Mouse (Mus musculus) hindbrain, embryonic 14.5 days (tissue): Measurements from ENCODE around the gene Pradc1. TPM values are rescaled to one million over a fixed set of nuclear protein-coding genes. Genes with fewer than 3 reads are reported as not detected.

Source experiments
- ATAC-seq: fragments of 200-750 bp; cut with Nextera tagmentation; 2 replicates; pipeline ENCODE4 v1.8.0; 2017; ENCODE audit warnings: moderate number of reproducible peaks, mild to moderate bottlenecking, moderate TSS enrichment, moderate library complexity; ENCODE audit not compliant: low FRiP score
- DNase-seq: peaks from one replicate; pipeline ENCODE4 v3.0.0-alpha.2; 2015; ENCODE audit warnings: low spot score
- H3K27ac ChIP-seq: fragments of 300-500 bp; sonication (generic); 2 replicates; pipeline ENCODE4 v1.5.1; 2014; ENCODE audit warnings: mild to moderate bottlenecking, moderate library complexity
- H3K27me3 ChIP-seq: fragments of 300-500 bp; sonication (generic); 2 replicates; pipeline ENCODE4 v1.6.1; 2014; ENCODE audit warnings: mild to moderate bottlenecking, low read length, mixed read lengths; ENCODE audit not compliant: control insufficient read depth, insufficient read depth
- H3K36me3 ChIP-seq: fragments of 300-500 bp; sonication (generic); replicated peaks from 2 replicates; pipeline ENCODE4 v1.6.1; 2014; ENCODE audit not compliant: control insufficient read depth, insufficient read depth
- H3K4me1 ChIP-seq: fragments of 300-500 bp; sonication (generic); replicated peaks from 2 replicates; pipeline ENCODE4 v1.6.1; 2014; ENCODE audit warnings: antibody characterized with exemption, low read length, mixed read lengths; ENCODE audit not compliant: control insufficient read depth, insufficient read depth
- H3K4me2 ChIP-seq: fragments of 300-500 bp; sonication (generic); replicated peaks from 2 replicates; pipeline ENCODE4 v1.6.1; 2014; ENCODE audit warnings: mild to moderate bottlenecking, moderate library complexity
- H3K4me3 ChIP-seq: fragments of 300-500 bp; sonication (generic); replicated peaks from 2 replicates; pipeline ENCODE4 v1.5.1; 2014; ENCODE audit warnings: mild to moderate bottlenecking, low read length
- H3K9ac ChIP-seq: fragments of 300-500 bp; sonication (generic); 2 replicates; pipeline ENCODE4 v1.6.1; 2014
- H3K9me3 ChIP-seq: fragments of 300-500 bp; sonication (generic); 2 replicates; pipeline ENCODE4 v1.6.1; 2016; ENCODE audit warnings: low read length; ENCODE audit not compliant: control insufficient read depth
- WGBS: fragments of 180-500 bp; shearing (Covaris S2); extraction: QIAGEN DNeasy Blood & Tissue Kit; methylation state at CpG from one replicate; pipeline ENCODE4 v1.1.7; 2014; 5-methylcytosine and 5-hydroxymethylcytosine counted together
- polyA plus RNA-seq: library from polyadenylated mRNA; unstranded; fragments of >200 nt; fragmentation: Nextera tagmentation; extraction: Ambion mirVana; gene quantifications from 2 replicates; pipeline ENCODE4 v1.2.1, GENCODE M21; 2014

Pradc1 gene
- polyA plus RNA-seq, 1 experiment from 2014 or later = 18.0 TPM

GRCm38 (mm10) chr6:85415829-85416228 is 35.9 kb downstream of the Pradc1 start:
- Histone ChIP-seq H3K4me1 (no peaks in the 10 kb centered on the region), H3K4me3 (no peak overlapping the region), H3K27me3 (no peaks in the 10 kb centered on the region), H3K4me2 (no peak overlapping the region), H3K9me3 (no peaks in the 10 kb centered on the region), H3K36me3 (no peaks in the 10 kb centered on the region), H3K9ac (no peak overlapping the region), H3K27ac (no peak overlapping the region)
- WGBS = 62% methylated on average over 3 of the region's 3 CpGs
- ATAC-seq (no peak), DNase-seq (no peak)

- H3K4me2 ChIP-seq = no peak overlapping the region
- H3K27ac ChIP-seq = no peak overlapping the region
- no peaks in the 10 kb centered on the region for H3K9me3 ChIP-seq
- no peak overlapping the region for H3K4me3 ChIP-seq
- H3K27me3 ChIP-seq = peaks cover 34% of the 10 kb centered on the region
- H3K36me3 ChIP-seq = no peaks in the 10 kb centered on the region
- H3K4me1 ChIP-seq = peaks cover 5% of the 10 kb centered on the region; the same call in 1 of the 2 replicates
- no peak overlapping the region for H3K9ac ChIP-seq
- DNase-seq (peak; percentile 82), ATAC-seq (peak; percentile 84; the same call in 1 of the 2 replicates)
- 12% methylated on average over 13 of the region's 13 CpGs for WGBS
Observed at GRCm38 (mm10) chr6:85410771-85411273, 40.9 kb downstream of the Pradc1 start.

- Histone ChIP-seq H3K36me3 (no peaks in the 10 kb centered on the region), H3K27me3 (peaks cover 34% of the 10 kb centered on the region), H3K4me2 (peak overlapping the region; percentile 45), H3K4me3 (0 out of 2 replicates have a peak overlapping the region, but pooled peaks have one; percentile 16), H3K4me1 (peaks cover 5% of the 10 kb centered on the region; the same call in 1 of the 2 replicates), H3K9ac (peak overlapping the region; percentile 49), H3K9me3 (no peaks in the 10 kb centered on the region), H3K27ac (no peak overlapping the region)
- DNase-seq (no peak), ATAC-seq (no peak)
- 1% methylated on average over 31 of the region's 31 CpGs for WGBS
Observed at GRCm38 (mm10) chr6:85409003-85409402, 42.8 kb downstream of the Pradc1 start.

GRCm38 (mm10) chr6:85403039-85403438 is 48.7 kb downstream of the Pradc1 start:
- no peaks in the 10 kb centered on the region for H3K4me1 ChIP-seq
- ATAC-seq (no peak), DNase-seq (peak; percentile 36)
- 58% methylated on average over 10 of the region's 10 CpGs for WGBS
- peaks cover 8% of the 10 kb centered on the region for H3K27me3 ChIP-seq
- no peaks in the 10 kb centered on the region for H3K9me3 ChIP-seq
- H3K4me2 ChIP-seq = no peak overlapping the region
- H3K36me3 ChIP-seq = no peaks in the 10 kb centered on the region
- peak overlapping the region; percentile 47; the same call in 1 of the 2 replicates for H3K27ac ChIP-seq
- no peak overlapping the region for H3K4me3 ChIP-seq
- no peak overlapping the region for H3K9ac ChIP-seq

- H3K4me2 ChIP-seq = no peak overlapping the region
- DNase-seq (no peak), ATAC-seq (no peak)
- no peaks in the 10 kb centered on the region for H3K9me3 ChIP-seq
- no peak overlapping the region for H3K9ac ChIP-seq
- no peaks in the 10 kb centered on the region for H3K36me3 ChIP-seq
- H3K27me3 ChIP-seq = peaks cover 4% of the 10 kb centered on the region
- 53% methylated on average over 2 of the region's 2 CpGs for WGBS
- H3K4me3 ChIP-seq = no peak overlapping the region
- H3K4me1 ChIP-seq = no peaks in the 10 kb centered on the region
- H3K27ac ChIP-seq = peak overlapping the region; percentile 47; the same call in 1 of the 2 replicates
Observed at GRCm38 (mm10) chr6:85402613-85403012, 49.2 kb downstream of the Pradc1 start.

GRCm38 (mm10) chr6:85399715-85400114 is 52.1 kb downstream of the Pradc1 start:
- Histone ChIP-seq H3K27ac (no peak overlapping the region), H3K36me3 (no peaks in the 10 kb centered on the region), H3K4me3 (no peak overlapping the region), H3K9ac (no peak overlapping the region), H3K4me1 (no peaks in the 10 kb centered on the region), H3K9me3 (no peaks in the 10 kb centered on the region), H3K4me2 (no peak overlapping the region), H3K27me3 (no peaks in the 10 kb centered on the region)
- no peak for DNase-seq
- no peak for ATAC-seq
- 33% methylated on average over 5 of the region's 5 CpGs for WGBS

GRCm38 (mm10) chr6:85397165-85397564 is 54.6 kb downstream of the Pradc1 start:
- H3K36me3 ChIP-seq = no peaks in the 10 kb centered on the region
- H3K9me3 ChIP-seq = no peaks in the 10 kb centered on the region
- H3K27me3 ChIP-seq = no peaks in the 10 kb centered on the region
- WGBS = 19% methylated on average over 1 of the region's 1 CpGs
- no peak overlapping the region for H3K27ac ChIP-seq
- no peak overlapping the region for H3K4me3 ChIP-seq
- H3K9ac ChIP-seq = no peak overlapping the region
- ATAC-seq (no peak), DNase-seq (no peak)
- no peak overlapping the region for H3K4me2 ChIP-seq
- no peaks in the 10 kb centered on the region for H3K4me1 ChIP-seq

Other genes with a start within 250 kb of the Pradc1 start
- 27.8 and 30.4 TPM in 2 replicates for gene Sfxn5, start 118.5 kb downstream of the Pradc1 start, polyA plus RNA-seq
- gene Rab11fip5, start 77.3 kb downstream of the Pradc1 start, polyA plus RNA-seq = 21.3 and 24.6 TPM in 2 replicates
- gene Noto, start 28.1 kb downstream of the Pradc1 start, polyA plus RNA-seq = not detected in 2 replicates
- 58.8 and 62.9 TPM in 2 replicates for gene Smyd5, start 20.0 kb downstream of the Pradc1 start, polyA plus RNA-seq
- 566 and 602 TPM in 2 replicates for gene Cct7, start 456 bp downstream of the Pradc1 start, polyA plus RNA-seq
- gene Fbxo41, start 51.0 kb upstream of the Pradc1 start, polyA plus RNA-seq = 10.3 and 12.7 TPM in 2 replicates
- gene Egr4, start 61.6 kb upstream of the Pradc1 start, polyA plus RNA-seq = 0.08 and 0.18 TPM in 2 replicates
- gene Alms1, start 135.6 kb upstream of the Pradc1 start, polyA plus RNA-seq = 5.0 and 5.6 TPM in 2 replicates